In genomic region chr17:24173423-24173822, GRCm38 (mm10) we compare ENCODE assay signal across 10 mouse cellular contexts. TPM values are rescaled to one million over a fixed set of nuclear protein-coding genes. Genes with fewer than 3 reads are reported as not detected.
A peak's percentile ranks its signal among the peaks of the same experiment; 100 is the strongest.
DNase-seq lines count a peak whose midpoint lies in the region; ATAC-seq and TF ChIP-seq lines count a peak whose summit lies in the region.
"Had no signal": no experiment of that assay in that cellular context is flagged by ENCODE, and none has a peak within 500 bp of the region (broad histone marks: within the 10 kb centered on the region; RNA-seq: fewer than 3 reads in every experiment).

No protein-coding gene starts in this region.

- peak; percentile 96 for TF ChIP-seq CTCF in intestine, postnatal 0 days (IDR thresholded peaks at IDR 0.05; ENCODE audit: low read depth)
- peak; percentile 95 for TF ChIP-seq CTCF in G1E (IDR thresholded peaks at IDR 0.05; ENCODE audit: low read depth, low read length)
- peak; percentile 97 for TF ChIP-seq CTCF in gastrocnemius, adult 2 months (IDR thresholded peaks at IDR 0.05)
- TF ChIP-seq CTCF in thymus, adult 2 months (IDR thresholded peaks at IDR 0.05; ENCODE audit: borderline replicate concordance, control insufficient read depth, extremely low read depth, insufficient read depth, low read length, poor library complexity) = no peak

- no peaks in the 10 kb centered on the region for H3K4me1 ChIP-seq in intestine, postnatal 0 days (replicated peaks; ENCODE audit: control insufficient read depth, insufficient read depth, low read length)
- H3K4me1 ChIP-seq in intestine, embryonic 16.5 days (ENCODE audit: control insufficient read depth, insufficient read depth, low read length) = peaks cover 7% of the 10 kb centered on the region; the same call in 1 of the 2 replicates
- peaks cover 47% of the 10 kb centered on the region for H3K4me1 ChIP-seq in G1E (ENCODE audit: insufficient read depth, low read depth, low read length)
- peaks cover 9% of the 10 kb centered on the region for H3K4me1 ChIP-seq in thymus, adult 2 months (replicated peaks; ENCODE audit: control insufficient read depth, insufficient read depth, low read length)

- no peaks in the 10 kb centered on the region for H3K36me3 ChIP-seq in intestine, postnatal 0 days (ENCODE audit: control insufficient read depth, insufficient read depth)
- no peaks in the 10 kb centered on the region for H3K36me3 ChIP-seq in intestine, embryonic 16.5 days (ENCODE audit: control insufficient read depth, insufficient read depth, low read length)
- H3K36me3 ChIP-seq in G1E (replicated peaks) = peaks cover 28% of the 10 kb centered on the region
- H3K36me3 ChIP-seq in thymus, adult 2 months (ENCODE audit: control insufficient read depth, insufficient read depth, low read length) = no peaks in the 10 kb centered on the region
- H3K36me3 ChIP-seq: embryonic facial prominence, embryonic 15.5 days; midbrain, embryonic 12.5 days had no signal

- no peaks in the 10 kb centered on the region for H3K9me3 ChIP-seq in intestine, postnatal 0 days (ENCODE audit: control insufficient read depth)
- no peaks in the 10 kb centered on the region for H3K9me3 ChIP-seq in intestine, embryonic 16.5 days (ENCODE audit: control insufficient read depth, low read length)
- no peaks in the 10 kb centered on the region for H3K9me3 ChIP-seq in G1E (replicated peaks)
- H3K9me3 ChIP-seq: embryonic facial prominence, embryonic 15.5 days; midbrain, embryonic 12.5 days had no signal

- intact Hi-C loops in gastrocnemius, adult 2 months (cut with DNase I) = loop anchor here (1.0 to 5.0 kb wide), 4 partner anchors 49 to 219 kb away; partner anchors contain the start of gene Tedc2

- 3% methylated on average over 3 of the region's 3 CpGs for WGBS in intestine, postnatal 0 days
- 3% methylated on average over 3 of the region's 3 CpGs for WGBS in intestine, embryonic 16.5 days
- whole genome bisulfite sequencing in thymus, adult 2 months = 11% methylated on average over 3 of the region's 3 CpGs

- TF ChIP-seq POLR2A in thymus, adult 2 months (IDR thresholded peaks at IDR 0.05; ENCODE audit: control insufficient read depth, extremely low read depth, insufficient read depth, low read length, poor library complexity) = no peak

- no peak overlapping the region for H3K4me2 ChIP-seq in intestine, postnatal 0 days (replicated peaks; ENCODE audit: low read depth)
- no peak overlapping the region for H3K4me2 ChIP-seq in intestine, embryonic 16.5 days (ENCODE audit: low read depth, low read length)
- H3K4me2 ChIP-seq: embryonic facial prominence, embryonic 15.5 days; midbrain, embryonic 12.5 days had no signal

- no peak overlapping the region for H3K4me3 ChIP-seq in intestine, postnatal 0 days (ENCODE audit: low read depth, low read length)
- no peak overlapping the region for H3K4me3 ChIP-seq in intestine, embryonic 16.5 days (ENCODE audit: low read length)
- H3K4me3 ChIP-seq in G1E (ENCODE audit: low read depth, low read length) = no peak overlapping the region
- no peak overlapping the region for H3K4me3 ChIP-seq in gastrocnemius, adult 2 months
- H3K4me3 ChIP-seq in thymus, adult 2 months (ENCODE audit: control insufficient read depth, insufficient read depth, low read length) = no peak overlapping the region
- H3K4me3 ChIP-seq: embryonic facial prominence, embryonic 15.5 days; midbrain, embryonic 12.5 days had no signal

- no peaks in the 10 kb centered on the region for H3K27me3 ChIP-seq in intestine, postnatal 0 days (replicated peaks; ENCODE audit: control insufficient read depth, insufficient read depth, low read length)
- H3K27me3 ChIP-seq in intestine, embryonic 16.5 days (replicated peaks; ENCODE audit: control insufficient read depth, insufficient read depth, low read length) = no peaks in the 10 kb centered on the region
- H3K27me3 ChIP-seq in G1E (ENCODE audit: insufficient read depth, low read length) = no peaks in the 10 kb centered on the region
- no peaks in the 10 kb centered on the region for H3K27me3 ChIP-seq in thymus, adult 2 months (ENCODE audit: control insufficient read depth, insufficient read depth, low read length)
- H3K27me3 ChIP-seq: embryonic facial prominence, embryonic 15.5 days; midbrain, embryonic 12.5 days had no signal

- no peak overlapping the region for H3K27ac ChIP-seq in intestine, postnatal 0 days (ENCODE audit: low read depth, low read length)
- H3K27ac ChIP-seq in intestine, embryonic 16.5 days (ENCODE audit: low read length) = no peak overlapping the region
- H3K27ac ChIP-seq in gastrocnemius, adult 2 months = no peak overlapping the region
- no peak overlapping the region for H3K27ac ChIP-seq in thymus, adult 2 months (ENCODE audit: control insufficient read depth, insufficient read depth, low read length)
- H3K27ac ChIP-seq: embryonic facial prominence, embryonic 15.5 days; midbrain, embryonic 12.5 days had no signal

- no peak for DNase-seq in G1E (ENCODE audit: low spot score)
- peak; percentile 75 to 81 for DNase-seq in cerebellum, adult 18-20 months
- peak; percentile 68 for DNase-seq in gastrocnemius, adult 2 months
- peak; percentile 51 to 60 for DNase-seq in layer of hippocampus, postnatal 36 days
- DNase-seq in naive thymus-derived CD4-positive, alpha-beta T cell, adult 2 months (ENCODE audit: low read depth) = peak; percentile 89
- peak; percentile 66 for DNase-seq in thymus, adult 2 months

- no peak overlapping the region for H3K9ac ChIP-seq in intestine, postnatal 0 days (ENCODE audit: low read depth, low read length)
- H3K9ac ChIP-seq in intestine, embryonic 16.5 days (ENCODE audit: low read depth, low read length) = no peak overlapping the region
- H3K9ac ChIP-seq: embryonic facial prominence, embryonic 15.5 days; midbrain, embryonic 12.5 days had no signal

- ATAC-seq in intestine, postnatal 0 days = no peak
- ATAC-seq in intestine, embryonic 16.5 days = no peak
- ATAC-seq in G1E (ENCODE audit: extremely low read depth, insufficient number of reproducible peaks, low FRiP score, poor library complexity, severe bottlenecking) = no peak

RNA-seq across cellular contexts. Expression of gene Atp6v0c, which starts 3.9 kb away (rescaled TPM):
- polyA plus RNA-seq in intestine, postnatal 0 days (2015; fragmentation: Nextera tagmentation; extraction: Ambion mirVana) = 1,362 and 1,364 TPM in 2 replicates
- polyA plus RNA-seq in intestine, embryonic 16.5 days (2015; fragmentation: Nextera tagmentation; extraction: Ambion mirVana) = 783 and 890 TPM in 2 replicates
- 126 and 189 TPM in 2 replicates for total RNA-seq in G1E (2014; fragmentation: Nextera tagmentation)
- 61.1 and 65.5 TPM in 2 replicates for total RNA-seq in G1E (2017)
- polyA plus RNA-seq in G1E (2012) = 209 and 285 TPM in 2 replicates
- 100 to 1,000 TPM; 147 to 152 TPM for total RNA-seq in gastrocnemius, adult 2 months (2021)
- total RNA-seq in layer of hippocampus, postnatal 36 days (2021) = 1,000 to 10,000 TPM; 1,151 to 1,277 TPM
- polyA plus RNA-seq in thymus, adult 2 months (2012; rRNA removed) = 977 and 1,122 TPM in 2 replicates

RNA-seq across cellular contexts. Expression of gene Amdhd2, which starts 9.9 kb away (rescaled TPM):
- 159 and 172 TPM in 2 replicates for polyA plus RNA-seq in intestine, postnatal 0 days (2015; fragmentation: Nextera tagmentation; extraction: Ambion mirVana)
- polyA plus RNA-seq in intestine, embryonic 16.5 days (2015; fragmentation: Nextera tagmentation; extraction: Ambion mirVana) = 58.9 and 75.9 TPM in 2 replicates
- total RNA-seq in G1E (2014; fragmentation: Nextera tagmentation) (7.2 and 18.7 TPM in 2 replicates), G1E (2017) (60.2 and 66.4 TPM in 2 replicates)
- 44.1 and 45.3 TPM in 2 replicates for polyA plus RNA-seq in G1E (2012)
- total RNA-seq in gastrocnemius, adult 2 months (2021) = 1 to 10 TPM; 8.4 to 8.8 TPM
- total RNA-seq in layer of hippocampus, postnatal 36 days (2021) = 10 to 100 TPM; 36.1 to 39.4 TPM
- 48.2 and 57.6 TPM in 2 replicates for polyA plus RNA-seq in thymus, adult 2 months (2012; rRNA removed)

RNA-seq across cellular contexts. Expression of gene Pdpk1, which starts 22.7 kb away (rescaled TPM):
- 24.7 and 28.4 TPM in 2 replicates for polyA plus RNA-seq in intestine, postnatal 0 days (2015; fragmentation: Nextera tagmentation; extraction: Ambion mirVana)
- 35.9 and 36.8 TPM in 2 replicates for polyA plus RNA-seq in intestine, embryonic 16.5 days (2015; fragmentation: Nextera tagmentation; extraction: Ambion mirVana)
- total RNA-seq in G1E (2014; fragmentation: Nextera tagmentation) (58.6 and 58.8 TPM in 2 replicates), G1E (2017) (48.3 and 63.3 TPM in 2 replicates)
- polyA plus RNA-seq in G1E (2012) = 27.0 and 47.8 TPM in 2 replicates
- total RNA-seq in gastrocnemius, adult 2 months (2021) = 10 to 100 TPM; 35.1 to 39.7 TPM
- 100 to 1,000 TPM; 104 to 105 TPM for total RNA-seq in layer of hippocampus, postnatal 36 days (2021)
- polyA plus RNA-seq in thymus, adult 2 months (2012; rRNA removed) = 56.6 and 57.8 TPM in 2 replicates

RNA-seq across cellular contexts. Expression of gene Tbc1d24, which starts 31.9 kb away (rescaled TPM):
- 3.1 and 3.4 TPM in 2 replicates for polyA plus RNA-seq in intestine, postnatal 0 days (2015; fragmentation: Nextera tagmentation; extraction: Ambion mirVana)
- polyA plus RNA-seq in intestine, embryonic 16.5 days (2015; fragmentation: Nextera tagmentation; extraction: Ambion mirVana) = 5.5 and 6.1 TPM in 2 replicates
- total RNA-seq in G1E (2014; fragmentation: Nextera tagmentation) (94.0 and 120 TPM in 2 replicates), G1E (2017) (57.9 and 59.1 TPM in 2 replicates)
- 14.6 and 23.4 TPM in 2 replicates for polyA plus RNA-seq in G1E (2012)
- 1 to 10 TPM; 4.0 to 7.1 TPM for total RNA-seq in gastrocnemius, adult 2 months (2021)
- 10 to 100 TPM; 60.9 to 64.6 TPM for total RNA-seq in layer of hippocampus, postnatal 36 days (2021)
- polyA plus RNA-seq in thymus, adult 2 months (2012; rRNA removed) = 14.5 and 16.8 TPM in 2 replicates

RNA-seq across cellular contexts. Expression of gene Ntn3, which starts 35.9 kb away (rescaled TPM):
- 2.0 and 2.1 TPM in 2 replicates for polyA plus RNA-seq in intestine, postnatal 0 days (2015; fragmentation: Nextera tagmentation; extraction: Ambion mirVana)
- polyA plus RNA-seq in intestine, embryonic 16.5 days (2015; fragmentation: Nextera tagmentation; extraction: Ambion mirVana) = 3.1 and 3.5 TPM in 2 replicates
- total RNA-seq in G1E (2014; fragmentation: Nextera tagmentation) (3.8 and 3.9 TPM in 2 replicates), G1E (2017) (1.5 and 2.1 TPM in 2 replicates)
- polyA plus RNA-seq in G1E (2012) = 1.6 and 1.8 TPM in 2 replicates
- total RNA-seq in gastrocnemius, adult 2 months (2021) = under 1 TPM; 0.31 to 0.39 TPM
- 1 to 10 TPM; 8.0 to 9.9 TPM for total RNA-seq in layer of hippocampus, postnatal 36 days (2021)
- 0.71 and 1.5 TPM in 2 replicates for polyA plus RNA-seq in thymus, adult 2 months (2012; rRNA removed)
